Mouse (Mus musculus) layer of hippocampus, adult 2 months (tissue): ENCODE measurements at regions not wholly inside any gene's neighbourhood (a gene's known extent, or its start where the extent isn't known, plus 50 kb on each side); places are given as distances from the start of the nearest gene placed in this dataset.
A peak's percentile ranks its signal among the peaks of the same experiment; 100 is the strongest.

Source experiments
- DNase-seq, 2 experiments: peaks; one replicate each; pipeline ENCODE4 v3.0.0; 2022; ENCODE audit warnings: low spot score in 2 of 2
- H3K27ac ChIP-seq: fragments of 200-600 bp; 2 replicates; pipeline ENCODE4 v1.8.1; 2022
- H3K4me3 ChIP-seq: fragments of 200-600 bp; 2 replicates; pipeline ENCODE4 v1.8.1; 2022; ENCODE audit warnings: mild to moderate bottlenecking
- CTCF ChIP-seq: fragments of 200-600 bp; conservative IDR thresholded peaks from 2 replicates; pipeline ENCODE4 v1.8.1; 2022; ENCODE audit warnings: antibody characterized with exemption, mild to moderate bottlenecking, moderate library complexity

DNA sequence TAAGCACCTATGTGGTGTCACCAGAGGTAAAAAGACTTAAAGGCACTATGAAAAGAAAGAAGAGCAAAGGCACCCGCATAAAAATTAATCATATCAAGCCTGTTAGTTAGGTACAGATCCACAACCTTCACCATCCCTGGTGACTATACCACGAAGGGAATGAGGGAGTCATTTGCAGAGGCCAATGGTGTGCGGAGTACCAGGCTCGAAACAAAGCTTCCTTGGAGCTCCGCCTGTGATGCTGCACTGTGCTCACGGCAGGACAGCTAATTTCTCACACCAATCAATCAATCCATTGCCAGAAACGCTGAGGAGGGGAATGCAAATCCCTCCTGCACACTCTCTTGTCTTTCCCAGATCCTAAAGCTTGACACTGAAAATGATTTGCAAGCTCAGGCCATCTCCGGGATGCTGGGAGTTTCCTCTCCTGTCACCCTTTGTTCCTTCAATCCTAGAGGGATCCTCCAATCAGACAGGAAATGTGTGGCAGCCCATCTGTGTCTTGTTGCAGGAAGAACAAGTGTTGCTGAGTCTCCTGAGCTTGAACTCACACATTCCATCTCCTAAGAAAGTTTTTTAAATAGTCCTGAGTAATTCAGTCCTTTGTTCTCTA, 653.6 kb downstream of the Diaph3 start:
- no peak for DNase-seq
- no peak for TF ChIP-seq CTCF
- Histone ChIP-seq H3K27ac (peak overlapping the region; percentile 79), H3K4me3 (no peak overlapping the region)

DNA sequence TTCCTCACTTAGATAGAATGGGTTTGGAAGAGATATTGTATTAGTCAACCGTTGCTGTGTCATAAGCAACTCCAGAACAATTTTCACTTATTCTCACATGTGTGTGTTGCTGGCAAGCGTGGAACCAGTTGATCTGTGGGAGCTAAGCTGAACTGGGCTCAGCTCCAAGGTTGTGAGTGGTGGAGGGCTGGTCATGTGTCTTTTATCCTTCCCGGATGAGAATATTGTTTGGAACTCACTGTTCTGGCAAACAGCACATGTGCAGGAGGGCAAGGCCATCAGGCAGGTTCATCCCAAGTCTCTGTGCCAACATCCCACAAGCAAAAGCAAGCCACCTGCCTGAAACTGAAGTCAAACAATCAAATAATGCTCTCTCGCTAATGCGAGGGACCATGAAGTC, 656.8 kb downstream of the Diaph3 start:
- no peak for TF ChIP-seq CTCF
- Histone ChIP-seq H3K4me3 (no peak overlapping the region), H3K27ac (peak overlapping the region; percentile 66)
- peak; percentile 52 to 75 for DNase-seq

DNA sequence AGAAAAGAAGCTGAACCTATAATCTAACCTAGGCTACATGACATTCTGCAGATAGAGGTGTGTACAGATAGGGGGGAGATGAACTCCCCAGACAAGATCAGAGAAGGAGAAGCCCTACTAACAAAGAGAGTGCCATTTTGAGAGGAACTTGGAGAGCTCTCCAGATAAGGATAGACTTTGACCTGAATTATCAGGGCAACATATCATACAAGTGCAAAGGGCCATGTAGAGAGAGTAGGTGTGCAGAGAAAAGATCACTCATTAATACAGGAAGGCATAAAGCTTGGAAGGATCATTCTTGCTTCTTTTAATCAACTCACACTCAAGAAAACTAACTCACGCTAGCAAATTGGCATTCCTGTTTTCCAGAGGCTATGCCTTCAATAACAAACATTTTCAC, 667.4 kb downstream of the Diaph3 start:
- no peak for TF ChIP-seq CTCF
- no peak for DNase-seq
- Histone ChIP-seq H3K4me3 (no peak overlapping the region), H3K27ac (no peak overlapping the region)

DNA sequence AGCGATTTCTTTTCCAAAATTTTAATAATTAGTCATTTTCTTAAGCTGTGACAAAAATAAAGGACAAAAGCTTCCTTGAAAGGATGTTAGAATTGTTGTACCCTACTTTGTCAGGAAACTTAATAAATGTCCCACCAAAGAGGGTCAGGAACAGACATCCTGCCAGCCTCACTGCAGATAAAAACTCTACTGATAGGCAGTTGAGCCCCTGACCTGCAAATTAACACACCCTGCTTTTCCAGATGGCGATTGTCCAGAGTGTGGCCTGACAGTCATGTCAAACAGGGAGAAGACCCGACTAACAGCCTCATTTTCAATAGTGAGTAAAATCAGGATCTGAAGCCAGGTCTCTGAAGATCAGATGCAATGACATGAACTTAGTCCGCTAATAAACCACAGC, 670.6 kb downstream of the Diaph3 start:
- H3K27ac ChIP-seq = no peak overlapping the region
- no peak overlapping the region for H3K4me3 ChIP-seq
- DNase-seq = no peak
- no peak for TF ChIP-seq CTCF

DNA sequence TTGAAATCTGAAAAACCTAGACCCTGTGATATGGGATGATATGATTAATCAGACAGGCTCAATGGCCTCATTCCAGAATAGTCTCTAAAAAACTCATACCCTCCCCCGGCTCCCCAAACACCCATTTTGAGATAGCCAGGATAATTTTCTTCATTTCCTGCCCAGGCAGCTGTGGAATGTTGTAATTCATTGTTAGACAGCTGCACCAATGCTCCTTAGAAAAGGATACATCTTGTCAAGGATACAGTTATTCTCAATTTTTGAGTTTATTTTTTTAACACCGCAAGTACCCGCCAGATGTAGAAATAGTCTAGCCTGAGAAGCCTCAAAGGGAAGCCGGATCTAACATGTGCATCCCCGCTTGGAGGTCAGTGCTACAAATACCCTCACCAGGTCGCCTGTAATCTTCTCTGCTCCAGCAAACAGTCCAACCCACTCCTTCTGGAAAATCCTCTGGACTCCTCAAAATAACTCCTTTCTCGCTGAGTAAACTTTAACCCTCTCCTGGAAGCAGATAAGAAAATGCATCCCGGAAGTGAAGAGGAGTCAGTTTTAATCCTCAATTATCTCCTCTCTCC, 673.1 kb downstream of the Diaph3 start:
- TF ChIP-seq CTCF = no peak
- Histone ChIP-seq H3K27ac (no peak overlapping the region), H3K4me3 (no peak overlapping the region)
- DNase-seq = no peak

DNA sequence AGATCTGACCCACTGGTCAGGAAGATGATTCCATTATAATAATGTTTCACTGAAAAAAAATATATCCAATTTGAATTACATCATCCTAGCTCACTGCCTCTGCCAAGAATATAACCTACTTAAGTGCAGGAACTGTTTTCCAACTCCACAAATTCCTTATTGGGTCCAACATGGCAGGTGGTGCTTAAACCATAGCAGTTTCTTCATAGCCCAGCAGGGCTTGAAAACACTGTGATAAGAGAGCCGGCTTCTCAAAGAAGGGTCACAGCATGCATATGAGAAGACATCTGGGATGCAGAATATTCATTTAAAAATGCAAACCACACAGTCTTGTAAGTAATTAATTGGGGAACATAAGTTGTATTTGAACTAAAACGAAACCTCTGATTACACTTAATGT, 677.6 kb downstream of the Diaph3 start:
- DNase-seq = no peak
- TF ChIP-seq CTCF = 0 out of 2 replicates have a peak, but pooled peaks have one; percentile 9
- no peak overlapping the region for H3K4me3 ChIP-seq
- H3K27ac ChIP-seq = no peak overlapping the region

DNA sequence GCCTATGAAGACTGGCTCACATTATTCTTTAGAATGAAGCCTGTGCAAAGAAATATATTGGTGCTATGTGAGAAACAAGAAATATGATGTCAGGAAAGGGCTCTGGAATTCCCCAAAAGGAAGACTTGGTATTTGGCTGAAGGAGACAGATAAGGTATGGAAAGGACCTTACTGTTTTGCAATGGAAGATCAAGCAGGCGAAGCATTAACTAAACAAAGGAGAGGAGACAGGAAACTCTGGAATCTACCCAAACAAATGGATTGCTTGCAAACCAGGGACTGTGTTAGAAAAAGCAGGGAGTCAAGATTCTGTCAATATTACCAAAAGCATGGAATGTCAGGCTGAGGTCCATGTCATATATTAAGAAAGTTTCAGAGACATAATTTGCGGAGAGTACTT, 687.9 kb downstream of the Diaph3 start:
- H3K27ac ChIP-seq = no peak overlapping the region
- TF ChIP-seq CTCF = no peak
- no peak for DNase-seq

DNA sequence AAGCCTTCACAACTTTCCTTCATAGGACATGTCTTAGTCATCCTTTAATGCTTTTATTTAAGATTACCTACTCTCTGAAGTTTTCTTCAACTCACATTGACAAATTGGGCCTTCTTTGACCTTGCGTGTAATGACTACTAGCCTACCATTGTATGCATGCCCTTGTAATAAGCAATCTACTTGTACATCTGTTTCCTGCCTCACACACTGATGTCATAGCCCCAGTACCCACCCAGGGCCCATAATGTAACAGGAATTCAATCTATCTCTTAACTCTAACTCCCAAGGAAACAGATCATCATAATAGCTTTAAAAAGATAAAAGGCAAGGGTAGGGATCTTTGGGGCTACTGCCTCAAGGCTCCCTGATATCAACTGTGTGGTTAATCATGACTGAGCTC, 690.4 kb downstream of the Diaph3 start:
- TF ChIP-seq CTCF = no peak
- no peak overlapping the region for H3K27ac ChIP-seq
- H3K4me3 ChIP-seq = no peak overlapping the region
- DNase-seq = no peak

More for the DNA sequence above, 687.9 kb downstream of the Diaph3 start:
- H3K4me3 ChIP-seq = no peak overlapping the region

DNA sequence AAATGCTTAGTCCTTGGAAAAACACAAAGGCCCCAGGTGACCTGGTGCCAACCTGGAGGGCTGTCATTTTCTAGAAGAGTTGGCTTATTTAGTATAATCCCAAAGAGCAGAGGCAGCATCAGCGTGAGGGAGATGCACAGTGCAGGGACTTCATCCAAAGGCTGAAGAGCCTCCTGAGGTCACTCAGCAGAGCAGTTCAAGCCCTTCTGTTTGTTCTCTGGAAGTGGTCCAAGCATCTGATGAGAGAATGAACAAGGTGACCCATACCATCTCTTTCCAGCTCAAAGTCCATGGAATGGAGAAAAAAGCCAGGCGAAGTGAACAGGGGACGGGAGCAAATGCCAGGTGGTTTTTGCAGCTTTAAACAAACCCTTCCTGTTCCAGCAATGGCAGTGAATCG, 695.9 kb downstream of the Diaph3 start:
- TF ChIP-seq CTCF = no peak
- H3K4me3 ChIP-seq = no peak overlapping the region
- no peak for DNase-seq
- H3K27ac ChIP-seq = no peak overlapping the region

DNA sequence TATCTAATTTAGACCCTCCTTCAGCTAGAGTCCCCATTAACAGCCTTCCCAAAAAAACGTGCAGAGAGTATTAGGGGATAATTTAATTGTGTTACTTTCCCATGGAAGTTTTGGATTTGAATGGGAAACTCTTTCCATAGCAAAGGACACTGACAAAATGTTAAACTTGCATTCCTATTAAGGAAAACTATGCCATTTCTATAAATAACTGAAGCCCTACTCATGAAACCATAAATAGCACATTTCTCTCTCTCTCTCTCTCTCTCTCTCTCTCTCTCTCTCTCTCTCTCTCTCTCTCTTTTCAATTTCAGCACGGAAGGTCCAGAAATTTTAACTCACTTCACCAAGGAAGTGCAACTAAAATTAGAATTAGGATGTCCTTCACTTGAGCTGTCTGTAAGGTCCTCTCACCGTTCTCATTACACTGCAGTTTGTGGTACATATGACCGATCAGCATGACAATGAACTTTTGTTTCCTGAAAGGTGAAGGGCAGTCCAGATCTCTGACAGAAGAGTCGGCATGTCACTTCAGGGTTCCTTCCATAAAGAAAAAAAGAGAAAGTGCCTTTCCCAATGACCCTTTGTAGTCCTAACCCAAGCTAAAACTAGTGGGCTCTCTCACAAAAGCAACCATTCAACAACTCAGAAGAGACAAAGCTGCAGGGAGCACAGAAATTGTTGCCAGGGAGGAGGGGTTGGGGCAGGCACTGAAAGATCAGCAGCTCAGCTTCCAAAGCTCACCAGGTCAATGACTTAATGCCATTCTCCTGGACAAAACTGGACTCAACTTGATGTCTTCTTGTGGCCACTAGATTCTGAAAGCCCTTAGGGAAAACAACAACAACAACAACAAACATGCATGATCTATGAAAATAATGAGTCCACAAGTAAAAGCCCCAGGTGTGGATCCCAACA, 696.9 kb downstream of the Diaph3 start:
- no peak for DNase-seq
- no peak overlapping the region for H3K4me3 ChIP-seq
- H3K27ac ChIP-seq = no peak overlapping the region
- TF ChIP-seq CTCF = no peak

DNA sequence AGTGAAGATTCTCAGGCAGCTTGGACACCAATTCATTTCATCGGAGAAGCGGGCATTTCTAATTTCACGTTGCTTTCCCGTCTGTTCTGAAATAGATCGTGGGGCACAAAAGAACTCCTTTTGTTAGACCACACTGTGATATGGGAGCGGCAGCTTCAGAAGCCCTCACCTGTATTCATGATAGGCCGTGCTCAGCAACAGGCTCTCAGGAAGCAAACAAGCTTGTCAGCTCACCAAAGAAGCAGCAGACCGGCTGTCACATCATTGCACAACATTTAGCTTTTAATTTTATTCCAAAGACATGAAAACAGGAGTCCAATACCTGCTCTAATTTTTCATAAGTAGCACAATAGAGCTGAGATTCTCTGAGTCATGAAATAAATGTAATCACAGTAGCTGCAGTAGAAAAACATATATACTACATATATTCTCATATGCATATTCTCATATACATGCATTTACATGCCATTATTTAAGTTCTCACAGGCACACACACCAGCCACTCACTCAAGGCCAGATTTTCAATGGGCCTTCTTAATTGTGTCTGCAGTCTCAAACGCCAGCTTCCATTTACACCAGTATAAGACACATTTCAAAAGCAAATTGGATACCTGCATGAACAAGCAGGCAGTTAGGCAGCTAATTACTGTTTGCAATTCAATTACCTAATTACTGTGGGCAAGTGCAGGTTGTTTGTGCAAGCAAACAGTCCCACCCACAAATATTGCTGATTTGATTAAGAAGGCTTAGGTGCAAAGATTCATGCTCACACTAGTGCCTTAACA, 698.9 kb downstream of the Diaph3 start:
- Histone ChIP-seq H3K4me3 (no peak overlapping the region), H3K27ac (peak overlapping the region; percentile 63)
- no peak for TF ChIP-seq CTCF
- DNase-seq = no peak

DNA sequence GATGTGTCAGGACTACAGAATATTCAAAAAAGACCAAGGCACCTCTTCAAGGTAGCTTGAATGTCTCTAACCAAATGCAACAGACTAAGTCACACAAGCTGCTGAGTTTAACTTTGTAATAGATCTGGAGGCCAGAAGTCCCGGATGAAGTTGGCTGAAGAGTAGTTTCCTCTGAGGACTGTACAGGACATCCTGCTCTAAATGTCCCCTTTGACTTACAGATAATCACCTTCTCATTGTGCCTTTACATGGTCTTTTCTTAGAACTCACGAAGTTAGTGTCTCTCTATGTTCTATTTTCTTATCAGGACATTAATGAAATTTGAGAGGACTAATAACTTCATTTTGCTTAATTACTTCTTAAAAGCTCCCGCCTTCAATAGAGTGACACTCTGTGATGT, 703.7 kb downstream of the Diaph3 start:
- no peak for DNase-seq

DNA sequence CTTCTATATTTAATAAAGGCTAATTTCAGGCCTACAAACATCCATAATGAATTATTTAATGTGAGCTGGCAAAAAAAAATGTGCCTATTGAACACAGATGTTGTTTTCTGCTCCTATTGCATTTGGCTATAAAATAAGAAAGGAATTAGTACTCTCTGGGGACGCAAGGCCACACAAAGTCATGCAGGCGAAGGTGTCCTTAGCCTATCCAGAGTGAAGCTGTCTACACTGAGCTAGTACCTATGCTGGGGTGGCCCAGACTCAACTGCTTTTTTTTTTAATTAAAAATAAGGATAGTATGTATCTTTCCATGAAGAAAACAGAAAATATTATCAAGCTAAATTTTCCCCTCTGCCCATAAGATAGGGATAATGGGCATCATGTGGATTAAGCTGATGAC, 705.7 kb downstream of the Diaph3 start:
- Histone ChIP-seq H3K27ac (no peak overlapping the region), H3K4me3 (no peak overlapping the region)
- no peak for DNase-seq
- no peak for TF ChIP-seq CTCF

More for the DNA sequence above, 703.7 kb downstream of the Diaph3 start:
- Histone ChIP-seq H3K27ac (no peak overlapping the region), H3K4me3 (no peak overlapping the region)
- no peak for TF ChIP-seq CTCF
